Mouse (Mus musculus): ENCODE measurements around the gene Atp6v0e2.

DNA sequence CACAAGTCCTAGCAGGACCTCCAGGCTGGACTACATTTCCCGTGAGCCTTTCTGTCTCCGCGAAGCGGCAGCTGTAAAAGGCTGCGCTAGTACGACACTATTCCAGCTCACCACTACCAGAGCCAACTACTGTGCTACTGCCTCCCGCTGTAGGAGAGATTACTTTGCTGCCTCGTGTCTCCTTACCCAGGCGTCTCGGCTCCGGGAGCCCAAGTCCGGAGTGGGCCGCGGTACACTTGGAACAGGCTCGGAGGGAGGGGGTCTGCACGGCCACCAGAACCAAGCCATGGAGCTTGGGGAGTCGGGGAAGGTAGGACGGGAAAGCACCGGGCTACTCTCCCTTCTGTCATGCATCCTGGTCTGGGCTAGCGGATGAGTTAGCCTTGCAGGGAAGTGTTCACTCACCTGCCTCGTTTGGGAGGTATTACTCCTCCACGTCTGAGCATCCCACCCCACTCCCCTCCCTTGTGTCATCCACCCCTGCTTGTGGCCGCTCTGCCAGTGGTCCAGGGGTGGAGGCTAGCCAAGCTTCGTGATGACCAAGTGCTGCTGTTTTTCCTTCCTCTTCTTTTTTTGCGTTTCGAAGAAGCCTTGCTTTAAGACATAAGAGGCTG, 33.1 kb upstream of the Atp6v0e2 start:
- TF ChIP-seq E2F4 (IDR thresholded peaks at IDR 0.05; ENCODE audit: insufficient read depth) (no peak), POLR2AphosphoS2 (IDR thresholded peaks at IDR 0.05; ENCODE audit: insufficient read length, low read depth) (peak; percentile 76), POLR2A (IDR thresholded peaks at IDR 0.05; ENCODE audit: insufficient read length, low read depth) (peak; percentile 72), MAX (IDR thresholded peaks at IDR 0.05; ENCODE audit: low read depth) (no peak), TCF12 (IDR thresholded peaks at IDR 0.05; ENCODE audit: insufficient read depth, poor library complexity, severe bottlenecking) (no peak), CEBPB (IDR thresholded peaks at IDR 0.05; ENCODE audit: insufficient read depth, poor library complexity, severe bottlenecking) (no peak), MYOD1 (IDR thresholded peaks at IDR 0.05; ENCODE audit: control insufficient read depth in 1 of 3, insufficient read length in 2 of 3, low read depth in 2 of 3) (peak in 1 of 3 experiments; percentile 32), USF1 (IDR thresholded peaks at IDR 0.05; ENCODE audit: low read depth) (no peak), MYOG (IDR thresholded peaks at IDR 0.05; ENCODE audit: control insufficient read depth in 1 of 3, insufficient read depth in 1 of 3, insufficient read length in 2 of 3, low read depth in 2 of 3) (peak in 2 of 3 experiments; percentile 9 to 25), TCF3 (IDR thresholded peaks at IDR 0.05; ENCODE audit: insufficient read length, low read depth) (no peak)

Data from myocyte (in vitro differentiated cells).